Mouse (Mus musculus) testis, postnatal 14 days (tissue): Measurements from ENCODE around the gene Spdl1.
A peak's percentile ranks its signal among the peaks of the same experiment; 100 is the strongest.

Experiments
- DNase-seq: peaks from one replicate; pipeline ENCODE4 v3.0.0; 2021; ENCODE audit warnings: low spot score

Spdl1 gene

GRCm38 (mm10) chr11:34833318-34834086 is at the start of gene Spdl1:
Spdl1 (minus strand) TSS chr11:34833641.
- peak; percentile 96 for DNase-seq

GRCm38 (mm10) chr11:34881528-34881927 is 48.1 kb upstream of the Spdl1 start:
- DNase-seq = no peak

GRCm38 (mm10) chr11:34879678-34880077 is 46.2 kb upstream of the Spdl1 start:
- no peak for DNase-seq

GRCm38 (mm10) chr11:34873861-34874260 is 40.4 kb upstream of the Spdl1 start:
- no peak for DNase-seq

GRCm38 (mm10) chr11:34872432-34872831 is 39.0 kb upstream of the Spdl1 start:
- DNase-seq = no peak

- DNase-seq = no peak
Measured at GRCm38 (mm10) chr11:34871991-34872390, 38.5 kb upstream of the Spdl1 start.

GRCm38 (mm10) chr11:34871456-34871855 is 38.0 kb upstream of the Spdl1 start:
- DNase-seq = no peak

GRCm38 (mm10) chr11:34868626-34869025 is 35.2 kb upstream of the Spdl1 start:
- no peak for DNase-seq

GRCm38 (mm10) chr11:34865741-34866270 is 32.4 kb upstream of the Spdl1 start:
- no peak for DNase-seq

GRCm38 (mm10) chr11:34865181-34865580 is 31.7 kb upstream of the Spdl1 start:
- no peak for DNase-seq

- DNase-seq = no peak
Measured at GRCm38 (mm10) chr11:34856652-34857051, 23.2 kb upstream of the Spdl1 start.

- no peak for DNase-seq
Measured at GRCm38 (mm10) chr11:34846268-34846652, 12.8 kb upstream of the Spdl1 start.

GRCm38 (mm10) chr11:34845567-34846267 is 12.3 kb upstream of the Spdl1 start:
- DNase-seq = peak; percentile 47

- no peak for DNase-seq
Measured at GRCm38 (mm10) chr11:34843517-34843916, 10.1 kb upstream of the Spdl1 start.

GRCm38 (mm10) chr11:34840283-34840682 is 6.8 kb upstream of the Spdl1 start:
- DNase-seq = no peak

GRCm38 (mm10) chr11:34839051-34839450 is 5.6 kb upstream of the Spdl1 start:
- no peak for DNase-seq

- DNase-seq = no peak
Measured at GRCm38 (mm10) chr11:34836272-34836671, 2.8 kb upstream of the Spdl1 start.

- no peak for DNase-seq
Measured at GRCm38 (mm10) chr11:34832678-34833077, 763 bp downstream of the Spdl1 start.

- no peak for DNase-seq
Measured at GRCm38 (mm10) chr11:34827803-34828202, 5.6 kb downstream of the Spdl1 start.

- DNase-seq = no peak
Measured at GRCm38 (mm10) chr11:34826940-34827339, 6.5 kb downstream of the Spdl1 start.

- peak; percentile 35 for DNase-seq
Measured at GRCm38 (mm10) chr11:34824791-34825190, 8.7 kb downstream of the Spdl1 start.

- no peak for DNase-seq
Measured at GRCm38 (mm10) chr11:34814767-34815166, 18.7 kb downstream of the Spdl1 start.

GRCm38 (mm10) chr11:34814319-34814718 is 19.1 kb downstream of the Spdl1 start:
- no peak for DNase-seq
